Mouse (Mus musculus): Measurements from ENCODE around the gene Klhl40. TPM values are rescaled to one million over a fixed set of nuclear protein-coding genes. Genes with fewer than 3 reads are reported as not detected.

Gene Klhl40
- total RNA-seq (2023; ENCODE audit: inconsistent age): not detected in 4 replicates

GRCm38 (mm10) chr9:121777484-121778065 is at the start of gene Klhl40:
Klhl40 (plus strand) TSS chr9:121777607.

GRCm38 (mm10) chr9:121759091-121760081 is 18.0 kb upstream of the Klhl40 start, which contains the start of gene Zfp651:
Zfp651 (plus strand) TSS chr9:121759330.

GRCm38 (mm10) chr9:121791757-121792521 is 14.5 kb downstream of the Klhl40 start, which contains the start of gene Hhatl:
Hhatl (minus strand) TSS chr9:121792507.

Other genes starting within 250 kb of the Klhl40 start
- gene Lyzl4, start 135.5 kb upstream of the Klhl40 start, total RNA-seq (2023; ENCODE audit: inconsistent age): not detected in 4 replicates
- gene Vipr1, start 134.9 kb upstream of the Klhl40 start, total RNA-seq (2023; ENCODE audit: inconsistent age): 0.19 to 0.99 TPM (median 0.47 TPM) in 4 replicates
- gene Sec22c, start 72.1 kb upstream of the Klhl40 start, total RNA-seq (2023; ENCODE audit: inconsistent age): 15.5 to 24.1 TPM (median 20.9 TPM) in 4 replicates
- 19.6 to 31.8 TPM (median 23.5 TPM) in 4 replicates for gene Ss18l2, start 67.3 kb upstream of the Klhl40 start, total RNA-seq (2023; ENCODE audit: inconsistent age)
- gene Nktr, start 58.4 kb upstream of the Klhl40 start, total RNA-seq (2023; ENCODE audit: inconsistent age): 243 to 289 TPM (median 264 TPM) in 4 replicates
- 0.26 to 0.66 TPM (median 0.51 TPM) in 4 replicates for gene Zfp651, start 18.3 kb upstream of the Klhl40 start, total RNA-seq (2023; ENCODE audit: inconsistent age)
- not detected in 4 replicates for gene Hhatl, start 14.9 kb downstream of the Klhl40 start, total RNA-seq (2023; ENCODE audit: inconsistent age)
- gene Ccdc13, start 61.9 kb downstream of the Klhl40 start, total RNA-seq (2023; ENCODE audit: inconsistent age): not detected in 4 replicates
- 21.9 to 34.2 TPM (median 29.2 TPM) in 4 replicates for gene Higd1a, start 80.8 kb downstream of the Klhl40 start, total RNA-seq (2023; ENCODE audit: inconsistent age)
- 18.9 to 25.6 TPM (median 22.3 TPM) in 4 replicates for gene Ackr2, start 120.7 kb downstream of the Klhl40 start, total RNA-seq (2023; ENCODE audit: inconsistent age)
- gene Cyp8b1, start 138.7 kb downstream of the Klhl40 start, total RNA-seq (2023; ENCODE audit: inconsistent age): not detected in 4 replicates
- gene Fam198a, start 173.4 kb downstream of the Klhl40 start, total RNA-seq (2023; ENCODE audit: inconsistent age): 1.3 to 1.6 TPM (median 1.5 TPM) in 4 replicates
- not detected in 4 replicates for gene Pomgnt2, start 219.5 kb downstream of the Klhl40 start, total RNA-seq (2023; ENCODE audit: inconsistent age)